Mouse (Mus musculus) liver, embryonic 13.5 days (tissue): ENCODE results near the gene Fam169a. TPM values are rescaled to one million over a fixed set of nuclear protein-coding genes. Genes with fewer than 3 reads are reported as not detected.
"Not testable (repeated sequence)": the region's sequence is repeated elsewhere in the genome, so short reads cannot be mapped to it uniquely, and the experiment has no call there.

ENCODE experiments used
- ATAC-seq: fragments of 200-750 bp; cut with Nextera tagmentation; 2 replicates; pipeline ENCODE4 v1.8.0; 2017; ENCODE audit warnings: low read depth, mild to moderate bottlenecking, moderate number of reproducible peaks, moderate library complexity
- DNase-seq: peaks from one replicate; pipeline ENCODE4 v3.0.0; 2022
- H3K27ac ChIP-seq: fragments of 300-500 bp; sonication (generic); 2 replicates; pipeline ENCODE4 v1.5.1; 2015; ENCODE audit warnings: moderate library complexity, mild to moderate bottlenecking, inconsistent platforms
- H3K27me3 ChIP-seq: fragments of 300-500 bp; sonication (generic); 2 replicates; pipeline ENCODE4 v1.6.1; 2015; ENCODE audit warnings: mild to moderate bottlenecking, inconsistent platforms
- H3K36me3 ChIP-seq: fragments of 300-500 bp; sonication (generic); 2 replicates; pipeline ENCODE4 v1.6.1; 2015; ENCODE audit warnings: mild to moderate bottlenecking, inconsistent platforms
- H3K4me1 ChIP-seq: fragments of 300-500 bp; sonication (generic); replicated peaks from 2 replicates; pipeline ENCODE4 v1.6.1; 2015; ENCODE audit warnings: inconsistent platforms
- H3K4me2 ChIP-seq: fragments of 300-500 bp; sonication (generic); 2 replicates; pipeline ENCODE4 v1.6.1; 2015; ENCODE audit warnings: inconsistent platforms, mild to moderate bottlenecking, moderate library complexity
- H3K4me3 ChIP-seq: fragments of 300-500 bp; sonication (generic); replicated peaks from 2 replicates; pipeline ENCODE4 v1.5.1; 2015; ENCODE audit warnings: mild to moderate bottlenecking, inconsistent platforms
- H3K9ac ChIP-seq: fragments of 300-500 bp; sonication (generic); 2 replicates; pipeline ENCODE4 v1.6.1; 2015; ENCODE audit warnings: mild to moderate bottlenecking, inconsistent platforms
- H3K9me3 ChIP-seq: fragments of 300-500 bp; sonication (generic); replicated peaks from 2 replicates; pipeline ENCODE4 v1.6.1; 2016; ENCODE audit warnings: inconsistent platforms
- WGBS: fragments of 180-500 bp; shearing (Covaris S2); methylation state at CpG from one replicate; pipeline ENCODE4 v1.1.7; 2015; ENCODE audit not compliant: insufficient replicate concordance; 5-methylcytosine and 5-hydroxymethylcytosine counted together
- polyA plus RNA-seq: library from polyadenylated mRNA; unstranded; fragments of >200 nt; fragmentation: Nextera tagmentation; extraction: Ambion mirVana; gene quantifications from 2 replicates; pipeline ENCODE4 v1.2.1, GENCODE M21; 2015

Gene Fam169a
- polyA plus RNA-seq, 1 experiment from 2014 or later, result 2.1 TPM

DNA sequence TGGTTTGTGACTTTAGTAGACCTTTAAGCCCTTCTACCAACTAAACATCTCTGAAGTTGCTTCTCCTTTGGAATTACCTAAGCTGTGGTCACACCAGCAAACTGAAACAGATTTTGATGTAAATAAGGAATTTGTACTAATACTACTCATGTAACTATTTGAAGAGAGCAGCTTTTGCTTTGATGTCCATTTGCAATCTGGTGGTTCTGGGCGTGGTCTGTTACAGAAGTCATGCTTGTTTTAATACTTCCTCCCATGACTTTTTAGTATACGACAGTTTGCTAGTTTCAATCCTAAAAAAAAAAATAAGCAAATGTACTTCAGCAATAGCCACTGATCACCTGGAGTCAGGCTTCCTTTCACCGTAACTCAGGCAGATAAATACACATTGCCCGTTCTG lies 62.6 kb downstream of the Fam169a start:
- H3K27ac ChIP-seq, H3K27me3 ChIP-seq, DNase-seq, H3K4me1 ChIP-seq, H3K9me3 ChIP-seq, H3K9ac ChIP-seq, H3K4me3 ChIP-seq, ATAC-seq, H3K4me2 ChIP-seq: not testable (repeated sequence)
- 73% methylated on average over 4 of the region's 4 CpGs for WGBS
- peaks cover 34% of the 10 kb centered on the region for H3K36me3 ChIP-seq

DNA sequence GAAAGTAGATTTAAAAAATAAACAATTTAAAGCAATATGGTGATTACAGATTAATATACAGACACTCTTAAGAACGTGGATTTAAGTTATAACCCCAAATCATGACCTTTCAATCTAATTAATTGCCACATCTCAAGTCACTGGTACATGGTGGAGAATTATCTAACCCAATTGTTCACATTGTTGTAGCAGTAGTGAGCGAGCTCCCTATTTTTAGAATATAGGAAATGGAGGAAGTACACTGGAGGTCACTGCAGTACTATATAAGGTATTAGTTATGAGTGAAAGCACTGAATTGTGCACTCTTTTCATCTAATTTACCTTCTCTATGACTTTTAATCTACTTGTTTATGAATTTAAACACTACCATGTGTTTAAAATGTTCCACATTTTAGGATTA lies 63.3 kb downstream of the Fam169a start:
- not testable (repeated sequence) for H3K9ac ChIP-seq, H3K4me2 ChIP-seq, H3K9me3 ChIP-seq, H3K27me3 ChIP-seq, H3K4me1 ChIP-seq, H3K27ac ChIP-seq, H3K4me3 ChIP-seq, ATAC-seq, DNase-seq
- H3K36me3 ChIP-seq, result peaks cover 42% of the 10 kb centered on the region
- WGBS, result no CpG with 5 or more reads among the region's 2 CpGs

- under 1% methylated on average over 57 of the region's 57 CpGs for WGBS
- peaks cover 33% of the 10 kb centered on the region for H3K36me3 ChIP-seq
- ATAC-seq (peak; percentile 99), DNase-seq (peak; percentile 88)
- peak within 1 kb of the TSS; percentile 85 for H3K9ac ChIP-seq
- peak within 1 kb of the TSS; percentile 68 for H3K4me2 ChIP-seq
- peak within 1 kb of the TSS; percentile 76 for H3K4me3 ChIP-seq
- peak within 1 kb of the TSS; percentile 83 for H3K27ac ChIP-seq
- no peaks in the 10 kb centered on the region for H3K9me3 ChIP-seq
- peaks cover 16% of the 10 kb centered on the region for H3K4me1 ChIP-seq
- H3K27me3 ChIP-seq, result no peaks in the 10 kb centered on the region
Observed at GRCm38 (mm10) chr13:97137466-97138400, 70.6 kb downstream of the Fam169a start, which contains the start of the genes Gfm2 and Nsa2. Gfm2 (plus strand) TSS chr13:97137937. Nsa2 (minus strand) TSS chr13:97137937.

- Histone ChIP-seq H3K9ac (peak overlapping the region; percentile 85), H3K36me3 (peaks cover 33% of the 10 kb centered on the region), H3K27ac (peak overlapping the region; percentile 83), H3K4me3 (peak overlapping the region; percentile 76), H3K4me1 (peaks cover 16% of the 10 kb centered on the region), H3K4me2 (peak overlapping the region; percentile 68)
- not testable (repeated sequence) for ATAC-seq, H3K27me3 ChIP-seq, H3K9me3 ChIP-seq, DNase-seq
- WGBS, result 18% methylated on average over 8 of the region's 8 CpGs
Observed at GRCm38 (mm10) chr13:97138404-97138931, 71.4 kb downstream of the Fam169a start.

GRCm38 (mm10) chr13:97142321-97142720 lies 75.2 kb downstream of the Fam169a start:
- ATAC-seq (no peak), DNase-seq (no peak)
- Histone ChIP-seq H3K27ac (no peak overlapping the region), H3K4me1 (peaks cover 10% of the 10 kb centered on the region), H3K36me3 (peaks cover 28% of the 10 kb centered on the region), H3K4me3 (no peak overlapping the region), H3K27me3 (no peaks in the 10 kb centered on the region), H3K4me2 (no peak overlapping the region), H3K9ac (no peak overlapping the region), H3K9me3 (no peaks in the 10 kb centered on the region)
- 77% methylated on average over 7 of the region's 7 CpGs for WGBS

- Histone ChIP-seq H3K9ac (no peak overlapping the region), H3K27me3 (no peaks in the 10 kb centered on the region), H3K4me2 (no peak overlapping the region), H3K4me3 (no peak overlapping the region), H3K9me3 (no peaks in the 10 kb centered on the region), H3K4me1 (no peaks in the 10 kb centered on the region; the same call in 1 of the 2 replicates), H3K36me3 (peaks cover 56% of the 10 kb centered on the region), H3K27ac (no peak overlapping the region)
- DNase-seq (peak; percentile 32), ATAC-seq (no peak; the same call in 1 of the 2 replicates)
- WGBS, result 55% methylated on average over 4 of the region's 4 CpGs
Observed at GRCm38 (mm10) chr13:97145834-97146233, 78.7 kb downstream of the Fam169a start.

- 76% methylated on average over 10 of the region's 10 CpGs for WGBS
Observed at GRCm38 (mm10) chr13:97175520-97176264, 108.6 kb downstream of the Fam169a start.

GRCm38 (mm10) chr13:97176731-97177130 lies 109.6 kb downstream of the Fam169a start:
- H3K4me2 ChIP-seq, result no peak overlapping the region
- WGBS, result 79% methylated on average over 5 of the region's 5 CpGs
- H3K9ac ChIP-seq, result no peak overlapping the region
- H3K36me3 ChIP-seq, result peaks cover 83% of the 10 kb centered on the region
- no peak overlapping the region for H3K4me3 ChIP-seq
- H3K9me3 ChIP-seq, result no peaks in the 10 kb centered on the region
- DNase-seq (no peak), ATAC-seq (no peak)
- H3K4me1 ChIP-seq, result no peaks in the 10 kb centered on the region
- no peaks in the 10 kb centered on the region for H3K27me3 ChIP-seq
- no peak overlapping the region for H3K27ac ChIP-seq

More at GRCm38 (mm10) chr13:97175520-97176264, 108.6 kb downstream of the Fam169a start:
- peaks cover 89% of the 10 kb centered on the region for H3K36me3 ChIP-seq
- ATAC-seq (no peak), DNase-seq (no peak)
- no peaks in the 10 kb centered on the region for H3K9me3 ChIP-seq
- no peak overlapping the region for H3K27ac ChIP-seq
- no peak overlapping the region for H3K9ac ChIP-seq
- H3K27me3 ChIP-seq, result no peaks in the 10 kb centered on the region
- no peaks in the 10 kb centered on the region for H3K4me1 ChIP-seq
- no peak overlapping the region for H3K4me3 ChIP-seq
- H3K4me2 ChIP-seq, result no peak overlapping the region

DNA sequence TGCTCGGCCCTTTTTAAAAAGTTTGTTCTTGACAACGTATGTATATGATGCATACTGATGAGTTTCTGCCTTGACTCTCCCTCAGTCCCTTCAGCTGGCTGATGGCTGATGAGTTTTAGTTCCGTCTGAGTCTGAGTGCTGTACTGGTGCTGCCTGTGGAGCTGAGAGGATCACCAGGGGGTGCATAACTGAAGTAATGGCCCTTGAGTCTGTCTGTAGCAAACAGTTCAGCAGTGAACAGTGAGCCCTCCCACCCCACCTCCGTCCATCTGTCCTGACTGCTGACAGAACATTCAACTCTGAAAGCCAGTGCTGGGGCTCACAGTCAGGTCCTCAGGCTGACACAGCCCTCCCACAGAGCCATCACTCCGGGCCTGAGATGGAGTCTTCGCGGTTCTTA lies 111.9 kb downstream of the Fam169a start:
- Histone ChIP-seq H3K4me1 (no peaks in the 10 kb centered on the region), H3K9me3 (no peaks in the 10 kb centered on the region), H3K9ac (no peak overlapping the region), H3K4me3 (no peak overlapping the region), H3K27ac (no peak overlapping the region), H3K27me3 (no peaks in the 10 kb centered on the region), H3K4me2 (no peak overlapping the region), H3K36me3 (peaks cover 67% of the 10 kb centered on the region)
- WGBS, result 79% methylated on average over 7 of the region's 7 CpGs
- DNase-seq (no peak), ATAC-seq (no peak)

DNA sequence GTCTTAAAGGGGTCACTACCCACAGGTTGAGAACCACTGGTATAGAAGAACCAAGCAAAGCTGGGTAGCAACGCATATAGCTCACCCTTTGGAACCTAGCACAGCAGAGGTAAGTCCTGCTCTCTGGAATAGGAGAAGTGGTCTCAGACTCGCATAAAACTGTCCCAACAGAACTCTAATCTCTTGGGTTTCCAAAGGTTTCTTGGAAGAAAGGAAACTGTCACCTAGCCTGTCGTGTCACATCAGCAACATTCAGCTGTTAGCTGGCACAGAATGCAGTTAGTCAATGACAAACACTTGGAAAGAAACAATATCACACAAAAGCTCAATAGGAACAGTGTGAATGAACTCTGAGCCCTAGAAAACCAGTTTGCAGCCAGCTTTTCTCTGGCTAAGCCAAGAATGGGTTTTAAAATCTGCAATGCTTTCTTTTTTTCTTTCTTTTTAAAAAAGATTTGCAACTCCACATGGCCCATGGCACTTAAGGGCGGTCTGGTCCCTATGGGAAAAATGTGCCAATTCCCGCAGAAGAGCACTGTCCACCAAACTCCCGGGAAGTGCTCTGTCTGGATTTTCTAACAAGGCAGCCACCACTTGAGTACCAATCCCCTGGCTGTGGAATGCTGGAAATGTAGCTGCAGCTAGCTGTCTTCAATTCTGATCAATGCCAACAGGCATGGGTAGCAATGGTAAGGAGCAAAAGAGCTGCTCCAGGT lies 113.2 kb downstream of the Fam169a start:
- 74% methylated on average over 6 of the region's 6 CpGs for WGBS
- H3K9ac ChIP-seq, result no peak overlapping the region

More for the DNA sequence above, 113.2 kb downstream of the Fam169a start:
- Histone ChIP-seq H3K36me3 (peaks cover 54% of the 10 kb centered on the region), H3K4me1 (no peaks in the 10 kb centered on the region), H3K27me3 (no peaks in the 10 kb centered on the region), H3K4me2 (no peak overlapping the region), H3K27ac (no peak overlapping the region), H3K4me3 (no peak overlapping the region), H3K9me3 (no peaks in the 10 kb centered on the region)
- DNase-seq (no peak), ATAC-seq (no peak)
